Mouse (Mus musculus) left cerebral cortex, postnatal 14 days (tissue): Measurements from ENCODE around the gene 1110008P14Rik. TPM values are rescaled to one million over a fixed set of nuclear protein-coding genes. Genes with fewer than 3 reads are reported as not detected.

Experiments
- DNase-seq, 2 experiments: peaks; one replicate each; pipeline ENCODE4 v3.0.0; 2021 to 2022; ENCODE audit warnings: low spot score in 2 of 2, mixed read lengths in 1 of 2
- intact Hi-C: fragments of 180-260 bp; cut with DNase I; formaldehyde crosslinking; loops from one replicate; pipeline ENCODE4 v1.15.1; 2025
- long read RNA-seq, 2 experiments: library from polyadenylated mRNA; stranded (forward); transcript quantifications; one replicate each; pipeline ENCODE4 v2.0.0; 2021
- total RNA-seq, 2 experiments: library from RNA; stranded (reverse); gene quantifications; 2 replicates each; pipeline ENCODE4 v1.2.3; 2021

The 1110008P14Rik gene
- 100 to 1,000 TPM; 265 to 282 TPM for total RNA-seq
- long read RNA-seq, experiment 1, transcript 1110008P14Rik-201 (2 exons, 680 nt), result major isoform, 241 of 259 reads
- long read RNA-seq, experiment 1, partial matches to known transcripts, result 8 of 259 reads
- long read RNA-seq, experiment 1, other reads (novel, unspliced or antisense), result 6 of 259 reads
- long read RNA-seq, experiment 2, transcript 1110008P14Rik-201 (2 exons, 680 nt), result major isoform, 154 of 162 reads
- long read RNA-seq, experiment 2, partial matches to known transcripts, result 0 of 162 reads
- long read RNA-seq, experiment 2, other reads (novel, unspliced or antisense), result 4 of 162 reads

- intact Hi-C loops, result no loop called here
- DNase-seq, result peak; percentile 88 to 91
These were observed at the start of gene 1110008P14Rik for GRCm38 (mm10) chr2:32381775-32382223. 1110008P14Rik (minus strand) TSS chr2:32381938.

DNA sequence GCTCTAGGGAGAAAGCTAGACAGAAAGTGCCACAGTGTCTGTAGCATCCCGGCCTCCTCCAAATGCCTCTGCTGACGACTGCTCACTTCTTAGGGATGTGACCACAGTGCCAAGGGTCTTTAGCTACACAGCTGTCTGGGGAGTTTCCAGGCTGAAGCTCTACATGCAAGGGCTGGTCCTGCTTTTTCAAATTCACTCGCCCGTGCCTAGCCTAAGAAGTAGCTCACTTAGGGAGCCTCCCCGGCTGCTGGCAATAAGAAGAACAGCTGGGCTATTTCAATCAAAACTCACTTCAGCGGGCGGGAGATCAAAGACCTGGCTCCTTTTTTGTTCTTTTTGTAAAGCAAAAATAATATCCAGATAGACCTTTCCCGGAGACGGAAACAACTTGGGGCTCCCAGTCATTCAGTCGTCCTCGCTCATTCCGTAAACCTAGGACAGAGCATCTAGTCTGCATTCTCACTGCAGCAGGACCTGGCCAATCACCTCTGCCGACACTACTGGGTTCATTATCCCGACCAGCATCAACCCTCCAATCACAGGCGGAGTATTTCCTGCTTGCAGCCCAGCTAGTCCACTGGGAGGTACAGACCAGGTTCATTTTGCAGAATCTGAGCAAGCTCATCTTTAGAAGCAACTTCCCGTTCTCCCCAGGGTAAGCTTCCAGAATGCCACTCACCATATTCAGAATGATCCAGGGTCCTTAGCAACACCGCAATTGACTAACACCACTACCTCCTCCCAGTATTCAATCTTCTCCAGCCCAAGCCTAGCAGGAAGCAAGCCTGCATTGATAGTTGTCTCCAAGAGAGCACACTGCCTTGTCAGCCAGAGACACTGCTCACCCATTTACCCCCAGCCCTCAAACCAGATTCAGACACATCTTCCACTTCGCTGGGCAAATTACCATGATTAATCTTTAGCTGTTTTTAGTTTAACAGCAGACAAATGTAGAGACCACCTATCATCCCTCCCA, 49.3 kb upstream of the 1110008P14Rik start:
- intact Hi-C loops, result no loop called here
- peak; percentile 87 to 95 for DNase-seq

GRCm38 (mm10) chr2:32429215-32429891, 47.6 kb upstream of the 1110008P14Rik start:
- intact Hi-C loops, result no loop called here
- DNase-seq, result no peak

DNA sequence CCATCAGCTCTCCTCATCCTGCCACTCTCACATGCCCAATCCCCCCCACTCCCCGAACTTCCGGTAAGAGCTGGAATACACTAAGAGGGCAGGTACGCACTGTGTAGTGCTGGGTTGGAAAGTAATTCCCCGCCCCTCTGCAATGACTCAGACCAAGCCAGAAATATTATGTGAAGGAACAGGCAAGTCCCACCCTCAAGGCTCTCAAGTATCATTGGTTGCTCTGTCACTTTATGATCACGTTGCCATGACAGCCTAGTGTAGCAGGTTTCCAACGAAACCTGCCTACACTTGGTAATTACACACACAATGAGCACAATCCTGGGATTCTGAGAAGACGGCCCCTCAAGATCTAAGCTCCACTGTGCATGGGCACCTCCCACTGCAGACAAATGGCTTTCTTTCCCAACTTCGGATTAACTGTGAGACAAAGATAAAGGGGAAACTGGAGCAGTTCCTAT, 46.6 kb upstream of the 1110008P14Rik start:
- intact Hi-C loops, result no loop called here
- peak; percentile 74 to 89 for DNase-seq

DNA sequence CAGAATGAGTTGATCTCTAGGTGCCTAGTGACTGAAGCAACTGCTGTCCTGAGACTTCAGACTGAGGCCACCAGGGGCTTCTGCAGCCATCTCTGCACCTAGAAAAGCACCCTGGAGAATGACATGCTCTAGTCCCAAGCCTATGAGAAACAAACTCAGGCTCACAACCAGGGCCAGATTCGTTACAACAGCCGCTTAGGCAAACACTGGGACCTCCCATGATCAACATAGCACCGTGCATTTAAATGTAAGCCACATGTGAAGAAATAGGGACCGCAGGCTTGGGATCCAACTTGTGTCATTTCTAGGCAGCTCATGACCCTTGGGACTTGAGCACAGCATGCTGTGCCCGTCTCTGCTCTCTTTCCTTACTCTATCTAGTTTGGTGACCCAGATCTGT, 46.0 kb upstream of the 1110008P14Rik start:
- no peak for DNase-seq
- intact Hi-C loops, result no loop called here

GRCm38 (mm10) chr2:32426141-32426540, 44.4 kb upstream of the 1110008P14Rik start:
- DNase-seq, result no peak
- intact Hi-C loops, result no loop called here

GRCm38 (mm10) chr2:32425568-32425967, 43.8 kb upstream of the 1110008P14Rik start:
- peak; percentile 55 to 57 for DNase-seq
- intact Hi-C loops, result no loop called here

- no peak for DNase-seq
- intact Hi-C loops, result no loop called here
These were observed 43.1 kb upstream of the 1110008P14Rik start for GRCm38 (mm10) chr2:32424796-32425195.

GRCm38 (mm10) chr2:32423481-32424331, 42.0 kb upstream of the 1110008P14Rik start:
- intact Hi-C loops, result no loop called here
- DNase-seq, result peak in 1 of 2 experiments; percentile 47

- intact Hi-C loops, result no loop called here
- no peak for DNase-seq
These were observed 40.1 kb upstream of the 1110008P14Rik start for GRCm38 (mm10) chr2:32421851-32422251.

- no peak for DNase-seq
- intact Hi-C loops, result no loop called here
These were observed 38.9 kb upstream of the 1110008P14Rik start for GRCm38 (mm10) chr2:32420647-32421046.

DNA sequence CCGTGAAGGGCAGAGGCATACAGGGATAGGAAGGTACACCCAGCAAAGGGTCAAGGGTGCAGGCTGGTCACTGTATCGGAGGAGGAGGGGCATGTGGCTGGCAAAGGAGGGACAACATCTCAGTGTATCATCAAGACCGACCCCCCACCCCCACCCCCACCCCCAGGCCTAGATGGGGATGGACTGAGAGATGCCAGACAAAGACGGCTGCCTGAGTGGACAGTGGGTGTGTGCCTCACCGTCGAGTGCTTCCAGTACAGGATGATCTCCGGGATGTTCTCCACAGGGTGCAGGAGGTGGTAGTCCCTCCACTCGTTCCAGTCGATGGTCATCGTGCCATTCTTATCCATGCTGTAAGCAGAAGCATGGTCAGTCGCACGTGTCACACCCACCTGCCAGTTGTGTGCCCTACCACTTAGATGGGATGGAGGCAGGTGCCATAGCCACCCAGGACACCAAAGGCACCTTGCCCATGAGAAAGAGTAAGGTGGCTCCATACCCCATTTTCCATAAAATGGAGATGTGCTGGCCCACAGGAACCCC, 38.4 kb upstream of the 1110008P14Rik start:
- no peak for DNase-seq
- intact Hi-C loops, result no loop called here

DNA sequence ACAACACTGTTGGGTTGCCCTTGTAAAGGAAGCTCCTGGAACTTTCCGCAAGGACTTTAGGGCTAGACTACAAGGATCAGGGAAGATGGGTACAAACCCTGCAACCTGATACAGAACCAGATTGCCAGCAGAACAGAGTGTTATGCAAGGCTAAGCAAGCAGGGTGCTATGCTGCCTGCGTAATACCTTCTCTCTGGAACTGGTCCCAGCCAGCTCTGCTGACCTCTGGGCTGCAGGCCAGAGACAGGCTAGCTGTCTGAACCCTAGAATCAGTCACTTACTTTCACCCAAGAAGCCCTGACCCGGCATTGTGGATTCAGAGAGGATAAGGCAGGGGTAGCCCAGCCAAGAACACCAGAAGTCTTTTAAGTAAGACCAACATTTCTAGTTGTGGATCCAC, 37.6 kb upstream of the 1110008P14Rik start:
- intact Hi-C loops, result no loop called here
- DNase-seq, result no peak

DNA sequence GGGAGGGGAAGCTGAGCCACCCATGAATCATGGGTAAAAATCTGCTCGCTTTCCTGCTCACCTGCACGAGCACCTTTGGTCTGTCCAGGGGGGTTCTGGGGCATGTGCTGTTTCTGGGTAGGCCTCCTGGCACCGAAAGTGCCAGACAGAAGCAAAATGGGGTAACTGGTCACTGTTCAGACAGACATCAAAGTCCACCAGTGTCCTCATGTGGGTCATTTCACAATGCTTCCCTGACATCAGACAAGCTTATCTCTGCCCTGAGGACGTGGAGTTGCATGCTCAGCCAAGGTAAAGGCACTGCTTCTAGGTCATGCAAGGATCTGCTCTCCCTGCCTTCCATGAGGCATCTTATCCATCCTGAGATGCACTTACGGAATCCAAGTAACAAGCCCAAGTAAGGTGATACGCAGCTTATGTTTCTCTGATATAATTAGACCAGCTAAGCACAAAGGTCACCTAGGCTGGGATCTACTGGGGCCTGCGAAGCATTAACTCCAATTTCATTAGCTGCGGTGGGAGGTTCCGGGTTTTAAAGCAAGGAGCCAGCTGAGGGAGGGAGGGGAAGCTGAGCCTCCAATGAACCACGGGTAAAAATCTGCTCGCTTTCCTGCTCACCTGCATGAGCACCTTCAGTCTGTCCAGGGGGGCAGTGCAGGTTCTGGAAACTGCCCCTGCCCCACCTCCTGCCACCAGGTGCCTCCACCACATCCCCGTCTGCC, 36.9 kb upstream of the 1110008P14Rik start:
- intact Hi-C loops, result no loop called here
- no peak for DNase-seq

DNA sequence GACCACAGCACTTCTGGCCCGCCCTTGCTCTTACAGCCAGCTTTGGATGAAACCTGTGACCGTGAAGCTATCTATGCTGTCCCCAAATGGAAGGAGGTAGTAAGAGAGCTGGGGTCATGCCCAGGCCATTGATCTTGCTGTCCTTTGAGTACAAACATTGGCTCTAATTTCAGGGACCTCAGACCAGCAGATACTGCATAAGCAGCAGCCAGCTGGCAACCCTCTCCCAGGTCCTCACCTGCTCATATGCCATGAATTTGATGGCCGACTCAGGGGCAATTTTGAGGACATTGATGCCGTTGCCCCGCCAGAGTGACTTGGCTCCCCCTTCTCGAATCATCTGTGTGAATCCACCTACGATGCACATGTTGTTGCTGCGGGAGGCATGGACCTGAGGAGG, 35.7 kb upstream of the 1110008P14Rik start:
- intact Hi-C loops, result no loop called here
- no peak for DNase-seq

- no peak for DNase-seq
- intact Hi-C loops, result no loop called here
These were observed 34.8 kb upstream of the 1110008P14Rik start for GRCm38 (mm10) chr2:32416556-32416955.

- no peak for DNase-seq
- intact Hi-C loops, result no loop called here
These were observed 34.1 kb upstream of the 1110008P14Rik start for GRCm38 (mm10) chr2:32415801-32416200.

DNA sequence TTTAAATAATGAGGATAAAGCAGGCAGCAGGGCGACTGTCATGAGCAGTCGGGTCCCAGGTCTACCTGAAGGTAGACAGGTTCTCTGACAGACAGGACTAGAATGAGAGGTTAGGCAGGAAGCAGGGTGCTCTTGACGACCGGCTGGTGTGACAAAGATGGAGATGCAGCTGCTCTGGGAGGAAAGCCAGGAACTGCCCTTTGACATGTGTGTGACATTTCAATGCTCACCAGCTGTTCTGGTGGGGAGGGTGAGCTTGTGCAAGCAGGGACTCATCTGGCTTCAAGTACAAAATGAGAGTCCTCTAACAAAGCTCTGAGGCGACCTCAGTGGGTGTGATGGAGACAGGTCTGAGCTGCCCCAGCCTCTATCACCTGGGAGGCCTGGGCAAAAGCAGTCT, 32.2 kb upstream of the 1110008P14Rik start:
- DNase-seq, result no peak
- intact Hi-C loops, result no loop called here
